Comparison of ENCODE assay signal across 18 mouse cellular contexts in genomic region chr5:64063622-64064355, GRCm38 (mm10). TPM values are rescaled to one million over a fixed set of nuclear protein-coding genes. Genes with fewer than 3 reads are reported as not detected.
A peak's percentile ranks its signal among the peaks of the same experiment; 100 is the strongest.
DNase-seq lines count a peak whose midpoint lies in the region; ATAC-seq and TF ChIP-seq lines count a peak whose summit lies in the region.
"Had no signal": no experiment of that assay in that cellular context is flagged by ENCODE, and none has a peak within 500 bp of the region (broad histone marks: within the 10 kb centered on the region; RNA-seq: fewer than 3 reads in every experiment).

No protein-coding gene starts in this region.

- intact Hi-C loops in heart, postnatal 25 days (cut with DNase I): no loop called here

- no peak overlapping the region for H3K27ac ChIP-seq in heart, embryonic 14.5 days (replicated peaks in 1 of 2; ENCODE audit: control insufficient read depth in 1 of 2, insufficient read depth in 1 of 2, low read depth in 2 of 2, low read length in 2 of 2)
- H3K27ac ChIP-seq in layer of hippocampus, adult 2 months: 0 out of 2 replicates have a peak overlapping the region, but pooled peaks have one; percentile 5
- H3K27ac ChIP-seq: intestine, embryonic 15.5 days; stomach, embryonic 15.5 days had no signal

- no peaks in the 10 kb centered on the region for H3K36me3 ChIP-seq in heart, embryonic 14.5 days (ENCODE audit: control insufficient read depth, insufficient read depth, low read length)
- H3K36me3 ChIP-seq: intestine, embryonic 15.5 days; stomach, embryonic 15.5 days had no signal

- H3K4me3 ChIP-seq in heart, embryonic 14.5 days (ENCODE audit: control insufficient read depth in 1 of 2, insufficient read depth in 1 of 2, low read depth in 1 of 2, low read length in 2 of 2): no peak overlapping the region
- H3K4me3 ChIP-seq in layer of hippocampus, adult 2 months: no peak overlapping the region
- H3K4me3 ChIP-seq: erythroblast, embryonic 14.5 days; intestine, embryonic 15.5 days; stomach, embryonic 15.5 days had no signal

- peak; percentile 45 to 75 for DNase-seq in adrenal gland, adult (ENCODE audit: inconsistent age in 2 of 2, low spot score in 1 of 2)
- DNase-seq in adrenal gland, postnatal 4 days (ENCODE audit: low spot score in 2 of 2): no peak
- no peak for DNase-seq in heart, postnatal 25 days (ENCODE audit: low spot score)
- no peak for DNase-seq in layer of hippocampus, adult 2 months (ENCODE audit: low spot score in 2 of 2)
- no peak for DNase-seq in layer of hippocampus, adult 11-12 months (ENCODE audit: low spot score)
- peak; percentile 16 for DNase-seq in adrenal gland, postnatal 10 days
- DNase-seq in ovary, postnatal 36 days (ENCODE audit: low spot score): no peak
- DNase-seq: cerebellum, adult 8-10 months; embryo, embryonic 11 days; heart, postnatal 4 days; layer of hippocampus, postnatal 36 days; liver; thymus, postnatal 14 days had no signal

- H3K9me3 ChIP-seq in heart, embryonic 14.5 days (ENCODE audit: control insufficient read depth, low read length): peaks cover 6% of the 10 kb centered on the region; the same call in 1 of the 2 replicates
- H3K9me3 ChIP-seq: intestine, embryonic 15.5 days; stomach, embryonic 15.5 days had no signal

- no peak for TF ChIP-seq CTCF in layer of hippocampus, adult 2 months (conservative IDR thresholded peaks at IDR 0.05)

- peaks cover 66% of the 10 kb centered on the region for H3K27me3 ChIP-seq in heart, embryonic 14.5 days (ENCODE audit: control insufficient read depth, insufficient read depth, low read length)
- H3K27me3 ChIP-seq: intestine, embryonic 15.5 days; Patski; stomach, embryonic 15.5 days had no signal

- no peak overlapping the region for H3K9ac ChIP-seq in heart, embryonic 14.5 days (ENCODE audit: low read length)
- H3K9ac ChIP-seq: intestine, embryonic 15.5 days; stomach, embryonic 15.5 days had no signal

- peak; percentile 19; the same call in 1 of the 2 replicates for ATAC-seq in heart, embryonic 14.5 days (ENCODE audit: insufficient number of reproducible peaks, insufficient read depth, low FRiP score, low read depth)
- ATAC-seq: intestine, embryonic 15.5 days had no signal

- WGBS in heart, embryonic 14.5 days: 51% methylated on average over 11 of the region's 11 CpGs

- H3K4me2 ChIP-seq in heart, embryonic 14.5 days (ENCODE audit: low read length): peak overlapping the region; percentile 2; the same call in 1 of the 2 replicates
- H3K4me2 ChIP-seq: intestine, embryonic 15.5 days; stomach, embryonic 15.5 days had no signal

- H3K4me1 ChIP-seq in heart, embryonic 14.5 days (ENCODE audit: control insufficient read depth in 2 of 2, insufficient read depth in 2 of 2, low read length in 2 of 2): peaks cover 11 to 25% of the 10 kb centered on the region in 2 experiments
- H3K4me1 ChIP-seq: intestine, embryonic 15.5 days; stomach, embryonic 15.5 days had no signal

RNA-seq across cellular contexts. Expression of gene Pgm2, which starts 29.0 kb away (rescaled TPM):
- 10 to 100 TPM; 22.6 to 28.3 TPM for total RNA-seq in adrenal gland, postnatal 4 days (2021)
- polyA plus RNA-seq in heart, embryonic 14.5 days (2014; fragmentation: Nextera tagmentation; extraction: Ambion mirVana): 12.8 and 13.2 TPM in 2 replicates
- total RNA-seq in heart, postnatal 25 days (2021): 1 to 10 TPM; 5.7 to 6.8 TPM
- 10 to 100 TPM; 10.6 to 11.7 TPM for total RNA-seq in layer of hippocampus, adult 2 months (2021)
- 10 to 100 TPM; 19.9 to 20.7 TPM for total RNA-seq in adrenal gland, postnatal 10 days (2021)

Comparison
In these comparisons a context has a peak if more than half of its experiments do, and no peak if none do; other contexts are left out.
1. DNase-seq: peak in adrenal gland, adult (2 of 2) and adrenal gland, postnatal 10 days (single experiment); none in adrenal gland, postnatal 4 days (0 of 2), heart, postnatal 25 days (single experiment), layer of hippocampus, adult 2 months (0 of 2), layer of hippocampus, adult 11-12 months (single experiment) and ovary, postnatal 36 days (single experiment).